Mouse (Mus musculus): ENCODE data around the gene Ahrr.
A peak's percentile ranks its signal among the peaks of the same experiment; 100 is the strongest.

Ahrr gene

DNA sequence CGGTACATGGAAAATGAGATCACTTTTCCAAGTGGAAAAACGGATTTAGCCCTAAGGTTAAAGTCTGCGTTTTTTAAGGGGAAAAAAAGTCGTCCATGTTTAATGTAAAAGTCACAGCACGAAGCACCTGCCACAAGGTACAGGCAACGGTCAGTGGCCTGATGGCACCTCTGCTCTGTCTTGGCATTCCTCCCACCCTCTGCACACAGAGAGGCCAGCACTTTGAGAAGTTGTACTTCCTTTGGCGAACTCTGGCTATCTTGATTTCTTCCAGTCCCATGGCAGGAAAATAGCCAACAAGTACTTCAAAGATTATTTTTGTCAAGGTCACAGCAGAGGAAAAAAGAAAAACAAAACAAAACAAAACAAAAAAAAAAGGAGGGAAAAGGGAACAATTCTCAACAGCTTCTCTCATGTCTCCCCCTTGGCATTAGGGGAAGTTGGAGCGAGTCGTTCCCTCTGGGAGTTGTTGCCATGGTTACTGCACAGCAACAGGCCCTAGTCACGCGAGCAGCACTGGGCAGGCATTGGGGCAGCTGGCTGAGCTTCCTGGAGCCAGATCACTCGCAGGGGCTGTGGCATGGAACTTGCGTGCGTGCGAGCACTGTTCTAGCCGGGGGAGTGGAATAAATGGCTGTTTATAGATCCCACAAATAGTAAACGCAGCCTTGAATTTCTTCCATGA is 46.8 kb downstream of the Ahrr start:
- DNase-seq (ENCODE audit: low read depth, low spot score): peak; percentile 64

DNA sequence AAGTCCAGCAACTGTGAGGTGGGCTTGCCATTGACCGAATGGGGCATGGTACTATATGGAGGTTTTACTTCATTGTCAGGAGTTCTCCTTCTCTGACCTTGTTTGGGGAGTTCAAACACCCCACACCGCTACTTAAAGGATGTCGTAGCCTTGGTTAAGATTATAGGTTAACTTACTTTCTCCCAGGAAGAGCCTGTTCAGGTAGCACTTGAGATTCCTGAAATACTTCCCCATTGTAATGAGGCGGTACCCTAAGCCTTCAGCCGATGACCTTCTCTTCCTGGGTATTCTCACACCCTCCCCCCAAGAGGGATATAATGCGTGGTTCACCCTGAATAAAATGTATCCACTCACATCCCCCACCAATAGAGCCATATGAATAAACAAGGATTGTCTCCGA is 54.6 kb downstream of the Ahrr start:
- DNase-seq (ENCODE audit: low read depth, low spot score): no peak

DNA sequence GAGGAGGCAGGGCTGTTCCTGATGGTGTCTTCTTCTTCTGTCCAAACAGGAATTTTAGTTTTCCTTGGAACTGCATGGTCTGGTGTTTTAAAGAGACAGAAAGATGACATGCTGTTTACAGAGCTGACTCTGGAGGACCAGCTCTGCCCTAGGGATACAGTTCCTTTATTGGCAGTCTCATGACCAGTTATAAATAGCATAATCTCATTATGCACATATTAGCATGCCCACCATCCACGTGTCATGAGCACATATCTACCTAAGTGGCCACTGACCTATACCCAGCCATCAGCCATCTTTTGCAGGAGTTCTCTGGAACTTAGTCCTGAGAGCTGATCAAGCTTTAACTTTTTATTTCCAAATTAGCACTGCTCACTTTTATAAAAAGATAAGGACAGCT is 71.5 kb downstream of the Ahrr start:
- no peak for DNase-seq (ENCODE audit: low read depth, low spot score)

DNA sequence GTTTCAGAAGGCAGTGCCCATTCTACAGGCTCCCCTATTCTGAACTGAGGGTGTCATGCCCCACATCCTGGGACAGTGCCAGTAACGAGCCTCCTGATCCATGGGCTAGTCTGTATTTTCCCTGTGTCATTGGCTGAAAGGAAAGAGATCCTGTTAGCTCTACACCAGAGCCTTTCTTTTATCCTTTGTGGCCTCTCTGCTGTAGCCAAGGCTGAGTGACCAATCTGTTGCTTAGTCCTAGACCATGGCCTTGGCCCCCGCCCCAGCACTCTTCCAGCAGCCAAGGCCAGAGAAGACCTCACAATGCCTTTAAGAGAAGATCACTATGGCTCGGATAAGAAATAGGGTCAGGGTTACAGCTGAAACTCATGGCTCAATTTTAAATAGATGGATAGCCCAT is 73.7 kb downstream of the Ahrr start:
- DNase-seq (ENCODE audit: low read depth, low spot score): no peak

DNA sequence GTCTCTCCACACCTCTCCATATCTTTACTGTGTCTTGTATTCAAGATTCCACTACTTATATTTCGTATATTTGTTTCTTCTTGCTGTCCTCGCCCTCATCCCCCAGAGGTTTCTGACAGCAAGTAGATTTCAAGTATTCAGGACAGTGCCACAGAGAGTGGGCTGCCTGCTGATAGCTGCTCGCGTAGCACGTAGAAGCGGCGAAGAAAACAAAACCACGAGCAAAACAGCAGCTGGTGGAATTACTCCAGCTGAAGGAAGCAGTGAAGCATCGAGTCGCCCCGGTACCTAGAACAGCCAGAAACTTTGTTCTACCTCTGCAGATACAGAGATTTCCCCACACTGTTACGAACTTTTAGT is 83.2 kb downstream of the Ahrr start:
- DNase-seq (ENCODE audit: low read depth, low spot score): no peak

DNA sequence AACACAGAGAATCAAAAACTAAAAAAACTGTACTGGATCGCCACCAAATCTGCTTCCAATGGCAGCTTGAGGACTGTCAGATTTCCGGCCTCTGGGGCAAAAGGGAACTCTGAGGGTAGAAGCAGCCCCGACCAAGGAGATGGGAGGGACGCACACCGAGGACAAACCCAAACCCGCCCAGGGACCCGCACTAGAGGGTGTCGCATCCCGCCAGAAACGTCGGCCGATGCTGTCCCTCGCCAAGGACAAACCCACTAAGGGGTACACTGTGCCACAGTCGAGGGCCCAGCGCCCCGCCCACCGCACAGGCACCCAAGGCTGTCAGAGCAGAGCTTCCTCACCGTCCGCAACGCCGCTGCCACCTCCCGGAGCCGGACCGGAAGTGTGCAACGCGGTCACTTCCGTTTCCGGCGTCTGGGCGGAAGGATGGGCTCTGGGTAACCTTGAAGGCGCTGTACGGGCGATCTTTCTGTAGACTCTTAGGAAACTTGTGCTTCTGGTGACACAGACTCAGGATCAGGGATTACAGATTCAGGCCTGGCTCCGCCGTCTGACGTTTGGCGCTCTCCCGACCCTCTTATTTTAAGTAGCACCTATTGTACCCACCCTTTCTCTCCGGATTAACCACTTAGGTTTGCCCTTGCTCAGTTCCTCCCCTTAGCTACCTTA is 83.7 kb downstream of the Ahrr start, which contains the start of gene Exoc3:
TSS of gene Exoc3 (minus strand) at position 416 of the 669 bp plus-strand sequence.
- DNase-seq (ENCODE audit: low read depth, low spot score): peak; percentile 90

DNA sequence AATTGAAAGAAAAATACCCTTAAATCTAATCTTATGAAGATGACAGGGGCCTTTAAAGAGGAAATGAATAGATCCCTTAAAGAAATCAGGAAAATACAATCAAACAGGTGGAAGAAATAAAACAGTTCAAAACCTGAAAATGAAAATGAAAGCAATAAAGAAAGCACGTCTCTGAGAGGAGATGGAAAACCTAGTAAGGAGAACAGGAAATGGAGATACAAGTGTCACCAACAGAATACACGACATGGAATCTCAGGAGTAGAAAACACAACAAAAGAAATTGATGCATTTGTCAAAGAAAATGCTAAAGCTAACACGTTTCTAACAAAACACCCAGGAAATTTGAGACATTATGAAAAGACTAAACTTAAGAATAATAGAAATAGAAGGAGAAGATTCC is 95.7 kb downstream of the Ahrr start:
- no peak for DNase-seq (ENCODE audit: low read depth, low spot score)

DNA sequence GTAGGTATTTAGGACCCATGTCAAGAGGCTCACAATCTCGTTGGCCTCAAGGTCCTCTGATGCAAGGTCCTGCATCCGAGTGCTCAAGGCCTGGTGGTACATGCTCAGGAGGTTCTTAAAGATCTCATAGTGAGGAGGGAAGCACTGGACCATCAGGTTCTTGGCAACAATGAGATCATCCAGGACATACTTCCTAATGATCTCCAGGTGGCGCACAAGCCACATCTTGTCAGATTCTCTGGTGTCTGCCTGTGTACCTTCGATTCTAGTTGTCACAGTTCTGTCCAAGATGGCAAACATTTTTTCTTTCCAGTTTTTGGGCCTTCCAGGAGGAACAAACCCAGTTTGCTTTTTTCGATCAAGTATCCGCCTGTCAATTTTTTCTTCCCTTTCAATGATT is 99.5 kb downstream of the Ahrr start:
- DNase-seq (ENCODE audit: low read depth, low spot score): peak; percentile 64

DNA sequence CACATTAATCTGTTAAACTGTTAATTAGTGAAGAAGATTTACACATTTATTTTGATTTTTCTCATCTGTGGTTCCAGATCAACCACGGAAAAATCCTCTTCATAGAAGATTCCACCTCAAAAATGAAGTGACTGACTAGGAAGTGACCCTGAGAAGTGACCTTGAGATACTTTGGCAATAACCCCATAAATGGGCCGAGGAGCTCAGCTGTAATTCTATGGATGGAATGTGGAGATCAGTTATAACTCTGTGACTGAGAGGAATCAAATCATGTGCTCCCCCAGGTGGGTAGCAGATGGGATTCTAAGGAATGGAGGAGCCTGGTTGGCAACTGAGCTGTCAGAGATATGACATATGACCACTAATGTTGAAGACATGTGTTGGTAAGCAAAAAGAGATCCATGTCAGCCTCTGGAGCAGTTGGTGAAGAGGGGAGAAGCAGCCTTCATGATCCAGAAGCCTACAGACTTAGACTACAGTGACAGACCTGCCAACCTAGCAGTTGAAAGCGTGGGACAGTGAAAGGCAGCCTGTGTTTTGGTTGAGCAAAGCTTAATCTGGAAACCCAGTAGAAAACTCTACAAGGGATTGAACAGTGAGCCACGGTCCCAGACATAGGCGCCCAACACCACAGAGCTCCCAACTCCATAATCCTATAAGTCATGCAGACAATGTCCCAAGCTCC is 109.0 kb downstream of the Ahrr start:
- DNase-seq (ENCODE audit: low read depth, low spot score): peak; percentile 13

DNA sequence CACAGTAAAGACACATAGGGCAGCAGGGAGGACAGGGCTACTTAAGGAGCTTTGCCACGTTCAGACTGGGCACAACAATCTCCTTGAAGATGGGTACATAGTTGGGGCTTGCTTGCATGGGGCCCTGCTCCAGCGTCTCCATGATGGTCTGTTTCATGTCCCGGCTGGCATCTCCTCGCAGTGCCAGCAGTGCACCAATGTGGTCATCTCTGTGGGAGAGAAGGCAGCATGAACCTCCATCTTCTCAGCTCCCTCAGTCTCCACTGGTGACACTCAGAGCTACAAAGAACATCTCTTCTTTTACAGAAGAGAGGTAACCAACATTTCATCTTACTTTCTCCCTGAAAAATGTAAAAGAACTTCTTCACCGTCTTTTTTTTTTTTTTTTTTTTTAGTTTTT is 120.1 kb downstream of the Ahrr start:
- DNase-seq (ENCODE audit: low read depth, low spot score): no peak

DNA sequence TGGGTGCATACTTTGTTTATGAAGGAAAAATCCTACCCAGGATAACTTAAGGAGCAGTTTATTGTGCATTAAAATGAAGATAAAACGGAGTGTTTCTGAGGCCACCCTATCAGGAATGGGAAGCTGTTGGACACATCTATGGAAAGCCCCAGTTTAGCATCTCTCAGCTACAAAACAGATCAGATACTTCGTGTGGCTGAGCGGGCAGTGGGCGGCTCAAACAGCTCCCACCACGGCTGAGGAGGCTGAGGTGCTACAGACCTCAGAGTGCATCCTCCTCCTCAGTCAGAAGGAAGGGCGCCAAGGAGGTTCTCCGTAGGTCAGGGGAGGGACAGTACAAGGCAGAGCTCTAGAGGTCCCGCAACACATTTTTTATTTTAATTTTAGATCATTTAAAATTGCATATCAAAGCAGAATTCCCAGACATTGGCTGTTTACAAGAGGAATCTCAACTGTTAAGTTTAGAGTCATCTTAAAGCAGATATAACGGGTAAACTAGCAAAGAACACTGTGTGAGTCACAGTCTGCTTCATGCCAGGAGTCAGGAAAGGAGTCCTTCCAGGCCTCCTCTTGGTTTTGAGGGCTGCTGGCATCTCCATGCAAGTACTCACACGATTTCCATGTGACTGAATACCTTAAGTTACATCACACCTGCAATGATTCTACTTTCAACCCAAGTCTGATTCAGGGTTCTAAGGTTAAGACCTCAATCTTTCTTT is 122.5 kb downstream of the Ahrr start:
- DNase-seq (ENCODE audit: low read depth, low spot score): peak; percentile 30

DNA sequence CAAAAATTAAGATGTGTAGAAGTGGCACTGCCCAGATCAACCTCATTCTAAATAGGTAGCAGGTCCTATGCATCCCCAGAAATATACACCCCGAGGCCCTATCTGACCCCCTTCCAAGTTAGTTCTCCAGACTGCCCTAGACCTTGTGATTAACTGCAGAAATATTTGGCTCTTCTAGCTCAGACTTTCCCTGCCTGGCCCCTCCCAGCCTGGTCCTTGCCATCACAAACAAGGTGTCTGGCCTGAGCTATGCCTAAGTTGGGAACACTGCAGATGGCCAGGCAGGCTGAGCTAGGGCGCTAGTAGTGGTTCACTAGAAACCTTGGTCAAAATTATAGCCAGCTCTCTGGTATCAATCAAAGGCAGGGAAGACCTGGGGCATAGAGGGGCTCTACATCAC is 124.6 kb downstream of the Ahrr start:
- peak; percentile 73 for DNase-seq (ENCODE audit: low read depth, low spot score)

DNA sequence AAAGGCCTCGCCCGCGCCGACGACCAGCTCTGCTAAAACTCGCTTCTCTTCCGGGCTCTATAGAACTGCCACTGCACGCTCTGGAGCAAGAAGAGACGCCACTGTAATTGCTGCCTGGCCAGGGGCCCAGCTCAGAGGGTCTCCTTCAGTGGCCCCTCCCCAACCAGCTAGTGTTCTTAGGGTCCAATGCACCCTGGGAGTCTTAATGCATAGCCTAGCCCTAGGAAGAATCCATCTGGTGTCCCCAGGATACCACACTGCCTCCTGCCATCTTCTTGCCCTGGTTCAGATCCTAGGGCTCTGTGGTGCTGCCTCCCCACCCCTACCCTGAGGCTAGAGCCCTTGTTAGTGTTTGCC is 125.1 kb downstream of the Ahrr start:
- DNase-seq (ENCODE audit: low read depth, low spot score): no peak

DNA sequence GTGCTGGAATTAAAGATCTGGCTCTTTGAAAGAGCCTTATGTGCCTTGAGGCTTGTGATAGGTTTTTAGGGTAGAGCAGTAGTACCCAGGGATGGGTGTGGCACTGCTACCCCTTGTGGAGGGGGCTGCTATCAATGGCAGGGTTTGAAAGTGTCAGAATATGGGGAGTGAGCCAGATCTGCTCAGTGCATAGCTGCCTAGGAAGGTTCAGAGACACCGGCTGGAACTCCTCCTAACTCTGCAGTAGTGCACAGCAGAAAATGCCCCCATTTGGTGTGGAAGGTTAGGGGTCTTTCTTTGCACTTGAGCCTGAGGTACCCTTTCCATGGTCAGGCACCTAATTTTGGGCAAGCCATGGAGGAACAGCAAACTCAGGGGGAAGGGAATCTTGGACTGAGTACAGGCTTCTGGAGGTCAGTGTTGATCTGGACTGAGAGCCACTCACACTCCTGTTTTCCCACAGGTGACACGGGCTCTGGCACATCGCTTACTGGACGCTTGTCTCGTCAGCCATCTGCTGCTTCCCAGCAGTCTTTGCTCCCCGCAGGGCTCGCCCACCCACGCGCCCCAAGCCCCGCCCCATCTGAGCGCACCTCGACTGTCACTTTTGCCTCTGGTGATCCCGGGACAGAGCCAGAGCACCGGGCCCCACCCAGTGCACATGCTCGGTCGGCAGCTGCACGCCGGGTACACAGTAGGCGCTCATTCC is 125.6 kb downstream of the Ahrr start:
- no peak for DNase-seq (ENCODE audit: low read depth, low spot score)

All from 3T3-L1 (cell line).